Mouse (Mus musculus): Measurements from ENCODE around the gene Mxi1. TPM values are rescaled to one million over a fixed set of nuclear protein-coding genes. Genes with fewer than 3 reads are reported as not detected.

The Mxi1 gene
- polyA plus RNA-seq, 1 experiment from 2014 or later = 58.9 TPM

- ATAC-seq = no peak
- 27% methylated on average over 27 of the region's 27 CpGs for WGBS
- Histone ChIP-seq H3K9me3 (ENCODE audit: control insufficient read depth) (no peaks in the 10 kb centered on the region), H3K9ac (ENCODE audit: low read depth, low read length) (no peak overlapping the region; the same call in 1 of the 2 replicates), H3K27ac (ENCODE audit: low read depth, low read length) (peak overlapping the region; percentile 46; the same call in 1 of the 2 replicates), H3K4me1 (replicated peaks; ENCODE audit: control insufficient read depth, insufficient read depth, low read length) (peaks cover 15% of the 10 kb centered on the region), H3K4me2 (replicated peaks; ENCODE audit: low read depth) (peak overlapping the region; percentile 63), H3K4me3 (ENCODE audit: low read depth, low read length) (peak overlapping the region; percentile 18), H3K27me3 (replicated peaks; ENCODE audit: control insufficient read depth, insufficient read depth, low read length) (no peaks in the 10 kb centered on the region), H3K36me3 (ENCODE audit: control insufficient read depth, insufficient read depth) (no peaks in the 10 kb centered on the region; the same call in 1 of the 2 replicates)
- TF ChIP-seq CTCF (IDR thresholded peaks at IDR 0.05; ENCODE audit: low read depth) = no peak
These were observed 15.4 kb downstream of the Mxi1 start for GRCm38 (mm10) chr19:53325578-53326295.

- H3K4me2 ChIP-seq (replicated peaks; ENCODE audit: low read depth) = no peak overlapping the region
- no peaks in the 10 kb centered on the region for H3K27me3 ChIP-seq (replicated peaks; ENCODE audit: control insufficient read depth, insufficient read depth, low read length)
- peaks cover 18% of the 10 kb centered on the region for H3K36me3 ChIP-seq (ENCODE audit: control insufficient read depth, insufficient read depth)
- no peak overlapping the region for H3K9ac ChIP-seq (ENCODE audit: low read depth, low read length)
- H3K27ac ChIP-seq (ENCODE audit: low read depth, low read length) = no peak overlapping the region
- no peak for ATAC-seq
- no peak overlapping the region for H3K4me3 ChIP-seq (ENCODE audit: low read depth, low read length)
- no peaks in the 10 kb centered on the region for H3K9me3 ChIP-seq (ENCODE audit: control insufficient read depth)
- peaks cover 5% of the 10 kb centered on the region; the same call in 1 of the 2 replicates for H3K4me1 ChIP-seq (replicated peaks; ENCODE audit: control insufficient read depth, insufficient read depth, low read length)
- 76% methylated on average over 9 of the region's 9 CpGs for WGBS
- TF ChIP-seq CTCF (IDR thresholded peaks at IDR 0.05; ENCODE audit: low read depth) = peak; percentile 38
These were observed 17.8 kb downstream of the Mxi1 start for GRCm38 (mm10) chr19:53328116-53328515.

GRCm38 (mm10) chr19:53329221-53329991 is 19.1 kb downstream of the Mxi1 start:
- WGBS = under 1% methylated on average over 103 of the region's 106 CpGs
- H3K36me3 ChIP-seq (ENCODE audit: control insufficient read depth, insufficient read depth) = peaks cover 20% of the 10 kb centered on the region
- TF ChIP-seq CTCF (IDR thresholded peaks at IDR 0.05; ENCODE audit: low read depth) = peak; percentile 90

GRCm38 (mm10) chr19:53329992-53330381 is 19.7 kb downstream of the Mxi1 start:
- Histone ChIP-seq H3K4me1 (replicated peaks; ENCODE audit: control insufficient read depth, insufficient read depth, low read length) (no peaks in the 10 kb centered on the region), H3K27ac (ENCODE audit: low read depth, low read length) (peak overlapping the region; percentile 54), H3K4me2 (replicated peaks; ENCODE audit: low read depth) (peak overlapping the region; percentile 99), H3K36me3 (ENCODE audit: control insufficient read depth, insufficient read depth) (peaks cover 20% of the 10 kb centered on the region), H3K27me3 (replicated peaks; ENCODE audit: control insufficient read depth, insufficient read depth, low read length) (no peaks in the 10 kb centered on the region), H3K4me3 (ENCODE audit: low read depth, low read length) (peak overlapping the region; percentile 87), H3K9ac (ENCODE audit: low read depth, low read length) (peak overlapping the region; percentile 71), H3K9me3 (ENCODE audit: control insufficient read depth) (no peaks in the 10 kb centered on the region)
- under 1% methylated on average over 29 of the region's 29 CpGs for WGBS
- no peak for TF ChIP-seq CTCF (IDR thresholded peaks at IDR 0.05; ENCODE audit: low read depth)
- ATAC-seq = peak; percentile 26

More at GRCm38 (mm10) chr19:53329221-53329991, 19.1 kb downstream of the Mxi1 start:
- H3K4me2 ChIP-seq (replicated peaks; ENCODE audit: low read depth) = peak overlapping the region; percentile 99
- H3K27me3 ChIP-seq (replicated peaks; ENCODE audit: control insufficient read depth, insufficient read depth, low read length) = no peaks in the 10 kb centered on the region
- H3K4me3 ChIP-seq (ENCODE audit: low read depth, low read length) = peak overlapping the region; percentile 87
- 0 out of 2 replicates have a peak, but pooled peaks cover under 1% of the 10 kb centered on the region for H3K4me1 ChIP-seq (replicated peaks; ENCODE audit: control insufficient read depth, insufficient read depth, low read length)
- no peaks in the 10 kb centered on the region for H3K9me3 ChIP-seq (ENCODE audit: control insufficient read depth)
- peak overlapping the region; percentile 54 for H3K27ac ChIP-seq (ENCODE audit: low read depth, low read length)
- ATAC-seq = peak; percentile 90
- H3K9ac ChIP-seq (ENCODE audit: low read depth, low read length) = peak overlapping the region; percentile 71

GRCm38 (mm10) chr19:53331882-53332500 is 21.7 kb downstream of the Mxi1 start:
- H3K9ac ChIP-seq (ENCODE audit: low read depth, low read length) = no peak overlapping the region
- no peak overlapping the region for H3K4me2 ChIP-seq (replicated peaks; ENCODE audit: low read depth)
- no peak overlapping the region for H3K4me3 ChIP-seq (ENCODE audit: low read depth, low read length)
- no peak for TF ChIP-seq CTCF (IDR thresholded peaks at IDR 0.05; ENCODE audit: low read depth)
- 93% methylated on average over 21 of the region's 21 CpGs for WGBS
- H3K4me1 ChIP-seq (replicated peaks; ENCODE audit: control insufficient read depth, insufficient read depth, low read length) = no peaks in the 10 kb centered on the region
- no peaks in the 10 kb centered on the region for H3K9me3 ChIP-seq (ENCODE audit: control insufficient read depth)
- H3K27ac ChIP-seq (ENCODE audit: low read depth, low read length) = no peak overlapping the region
- H3K27me3 ChIP-seq (replicated peaks; ENCODE audit: control insufficient read depth, insufficient read depth, low read length) = no peaks in the 10 kb centered on the region
- ATAC-seq = no peak
- H3K36me3 ChIP-seq (ENCODE audit: control insufficient read depth, insufficient read depth) = peaks cover 20% of the 10 kb centered on the region

GRCm38 (mm10) chr19:53333730-53334129 is 23.4 kb downstream of the Mxi1 start:
- no peaks in the 10 kb centered on the region for H3K27me3 ChIP-seq (replicated peaks; ENCODE audit: control insufficient read depth, insufficient read depth, low read length)
- no peak overlapping the region for H3K27ac ChIP-seq (ENCODE audit: low read depth, low read length)
- H3K4me2 ChIP-seq (replicated peaks; ENCODE audit: low read depth) = no peak overlapping the region
- no peak overlapping the region for H3K4me3 ChIP-seq (ENCODE audit: low read depth, low read length)
- H3K9me3 ChIP-seq (ENCODE audit: control insufficient read depth) = no peaks in the 10 kb centered on the region
- WGBS = 84% methylated on average over 6 of the region's 6 CpGs
- no peak for TF ChIP-seq CTCF (IDR thresholded peaks at IDR 0.05; ENCODE audit: low read depth)
- H3K9ac ChIP-seq (ENCODE audit: low read depth, low read length) = no peak overlapping the region
- no peaks in the 10 kb centered on the region for H3K4me1 ChIP-seq (replicated peaks; ENCODE audit: control insufficient read depth, insufficient read depth, low read length)
- H3K36me3 ChIP-seq (ENCODE audit: control insufficient read depth, insufficient read depth) = peaks cover 31% of the 10 kb centered on the region
- no peak for ATAC-seq

All from intestine, postnatal 0 days (tissue).